Mouse (Mus musculus): ENCODE data around the gene Tspan11.

DNA sequence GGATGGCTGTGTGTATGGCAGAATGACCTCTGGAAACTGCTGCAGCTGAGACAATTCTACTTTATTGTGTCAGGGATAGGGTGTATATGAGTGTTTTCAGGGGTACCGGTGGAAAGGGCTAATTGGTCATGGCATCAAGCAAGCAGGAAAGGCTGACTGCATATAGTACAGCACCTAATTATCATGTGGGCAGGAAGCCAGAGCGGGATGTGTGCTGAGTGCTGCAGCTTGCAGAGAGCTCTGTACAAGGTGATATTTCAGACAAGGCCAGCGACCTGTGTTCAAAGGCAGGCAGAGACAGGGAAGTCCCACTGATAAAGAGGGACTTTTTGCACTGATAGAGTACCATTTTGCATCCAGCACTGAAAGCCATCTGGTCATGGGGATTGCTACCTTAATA lies 13.9 kb downstream of the Tspan11 start:
- TF ChIP-seq POLR2A (IDR thresholded peaks at IDR 0.05; ENCODE audit: extremely low read depth, insufficient read depth, low read length) (no peak), CTCF (IDR thresholded peaks at IDR 0.05; ENCODE audit: extremely low read depth, insufficient read depth, low read length) (no peak)
